Mouse (Mus musculus): ENCODE data around the gene Hmces.
"Not testable (repeated sequence)": the region's sequence is repeated elsewhere in the genome, so short reads cannot be mapped to it uniquely, and the experiment has no call there.

Hmces gene

DNA sequence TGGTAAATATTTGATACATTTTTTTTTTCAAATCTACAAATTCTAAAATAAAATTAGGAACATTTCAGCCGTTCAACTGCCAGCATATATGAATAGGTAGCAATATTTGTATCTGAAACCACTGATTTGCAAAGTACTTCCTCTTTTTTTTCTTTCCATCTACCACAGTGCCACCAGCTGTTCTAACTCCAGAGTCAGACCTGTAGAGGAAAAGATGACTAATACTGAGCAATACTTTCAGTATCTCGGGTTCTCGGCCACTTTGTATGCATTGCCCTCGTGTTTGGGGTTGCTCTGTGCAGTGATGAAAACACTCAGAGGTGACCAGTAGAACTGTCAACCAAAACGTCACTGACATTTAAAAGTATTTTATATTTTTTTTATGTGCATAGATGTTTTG lies 2.2 kb downstream of the Hmces start:
- no peak for DNase-seq

DNA sequence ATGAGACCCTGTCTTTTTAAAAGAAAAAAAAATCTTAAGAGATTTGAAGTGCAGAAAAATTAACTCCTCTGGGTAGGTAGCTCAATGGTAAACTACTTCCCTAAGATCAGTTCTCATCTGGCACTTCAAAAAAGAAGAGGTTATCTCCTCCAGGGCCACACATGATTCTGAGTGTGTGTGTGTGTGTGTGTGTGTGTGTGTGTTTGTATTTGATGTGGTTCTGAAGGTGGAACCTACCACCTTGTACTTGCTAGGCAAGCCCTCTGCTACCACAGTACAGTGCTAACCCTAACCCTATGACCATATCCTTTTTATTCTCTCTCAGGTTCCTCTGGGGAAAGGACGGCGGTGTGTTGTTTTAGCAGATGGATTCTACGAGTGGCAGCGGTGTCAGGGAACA lies 7.5 kb downstream of the Hmces start:
- DNase-seq = no peak

DNA sequence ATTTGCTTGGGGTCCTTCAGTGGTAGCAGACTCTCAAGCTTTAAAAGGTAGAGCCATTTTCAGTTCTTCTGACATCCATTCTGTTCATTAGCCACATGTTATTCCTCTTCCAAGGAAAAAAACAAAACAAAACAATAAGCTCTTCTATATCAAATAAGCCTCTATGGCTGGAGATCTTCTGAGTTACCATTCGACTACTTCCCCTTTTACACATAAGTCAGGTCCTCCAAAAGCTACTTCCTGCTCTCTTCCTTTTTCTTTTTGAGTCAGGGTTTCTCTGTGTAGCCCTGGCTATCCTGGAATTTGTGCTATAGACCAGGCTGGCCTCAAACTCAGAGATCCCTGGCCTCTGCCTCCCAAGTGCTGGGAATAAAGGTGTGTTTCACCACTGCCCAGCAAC lies 9.9 kb downstream of the Hmces start:
- DNase-seq = no peak

DNA sequence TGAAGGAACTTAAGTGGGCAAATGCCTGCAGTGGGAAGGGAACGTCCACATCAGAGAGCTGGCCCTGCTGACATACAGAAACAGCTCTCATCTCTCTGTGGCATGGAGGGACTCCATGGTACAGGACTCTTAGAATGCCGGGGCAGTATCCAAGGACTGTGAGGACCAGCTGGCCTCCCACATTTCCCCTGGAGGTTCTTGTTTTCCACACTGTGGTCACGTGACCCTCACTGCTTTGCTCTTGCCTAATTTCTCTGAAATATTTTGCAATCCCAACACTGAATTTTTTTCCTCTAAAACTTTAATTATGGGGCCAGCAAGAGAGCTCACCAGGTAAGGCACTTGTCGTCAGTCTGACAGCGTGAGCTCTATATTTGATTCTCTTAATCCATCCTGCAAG lies 21.3 kb downstream of the Hmces start:
- DNase-seq = no peak

DNA sequence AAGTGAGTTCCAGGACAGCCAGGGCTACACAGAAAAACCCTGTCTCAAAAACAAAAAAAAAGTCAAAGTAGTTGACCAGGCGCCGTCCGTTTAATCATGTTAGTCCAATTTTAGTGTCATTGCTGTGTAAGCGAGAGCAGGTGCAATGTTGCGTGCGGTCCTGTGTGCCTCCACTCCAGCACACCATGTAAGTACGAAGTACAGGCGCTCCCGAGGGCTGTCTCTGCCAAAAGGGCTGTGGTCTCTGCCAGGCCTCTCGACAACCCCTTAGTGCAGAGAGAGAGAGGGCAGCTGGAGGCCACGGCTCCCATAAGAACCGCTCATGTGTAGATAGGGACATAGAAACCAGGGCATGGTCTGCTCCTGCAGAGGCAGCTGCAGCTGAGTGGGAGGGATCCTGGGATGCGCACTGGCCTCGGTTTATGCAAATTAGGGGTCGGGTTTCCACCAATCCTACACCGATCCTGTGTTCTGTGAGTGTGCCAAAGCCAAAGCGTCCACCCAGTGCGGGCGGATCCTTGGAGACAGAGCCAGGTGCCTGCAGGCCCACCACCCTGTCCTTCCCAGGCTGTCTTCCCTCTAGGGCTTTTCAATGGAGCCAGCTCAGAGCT lies 23.5 kb downstream of the Hmces start:
- DNase-seq = no peak

DNA sequence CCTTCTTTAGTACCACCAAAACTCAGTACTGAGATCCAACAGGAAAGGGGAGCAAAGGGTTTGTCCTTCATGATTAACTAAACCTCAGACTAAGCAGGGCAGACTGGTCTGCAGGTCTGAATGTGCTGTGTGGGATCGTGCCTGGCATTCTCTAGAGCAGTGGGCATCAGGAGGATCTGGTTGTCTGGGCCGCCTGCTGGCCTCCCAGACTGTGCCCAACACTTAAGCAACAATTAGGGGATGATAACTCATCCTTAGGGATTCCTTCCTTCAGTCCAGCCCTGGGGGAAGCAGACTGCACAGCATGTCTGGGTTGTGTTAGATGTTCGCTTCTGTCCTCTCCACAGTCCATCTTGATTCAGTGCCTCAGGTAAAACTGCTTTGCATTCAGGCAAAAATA lies 25.2 kb downstream of the Hmces start:
- no peak for DNase-seq

DNA sequence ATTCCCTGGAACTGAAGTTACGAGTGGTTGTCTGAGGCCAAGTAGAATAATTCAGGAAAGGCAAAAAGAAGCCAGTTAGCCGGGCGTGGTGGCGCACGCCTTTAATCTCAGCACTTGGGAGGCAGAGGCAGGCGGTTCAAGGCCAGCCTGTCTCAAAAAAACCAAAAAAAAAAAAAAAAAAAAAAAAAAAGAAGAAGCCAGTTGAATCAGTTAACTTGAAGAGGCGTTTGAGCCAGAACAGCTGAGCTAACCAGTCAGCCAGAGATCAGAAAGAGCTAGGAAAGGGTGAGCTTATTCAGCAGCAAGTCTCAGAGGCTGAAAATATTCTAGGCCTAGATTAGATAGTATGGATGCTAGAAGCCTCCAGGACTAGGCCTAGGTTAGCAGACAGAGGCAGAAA lies 28.4 kb downstream of the Hmces start:
- no peak for DNase-seq

DNA sequence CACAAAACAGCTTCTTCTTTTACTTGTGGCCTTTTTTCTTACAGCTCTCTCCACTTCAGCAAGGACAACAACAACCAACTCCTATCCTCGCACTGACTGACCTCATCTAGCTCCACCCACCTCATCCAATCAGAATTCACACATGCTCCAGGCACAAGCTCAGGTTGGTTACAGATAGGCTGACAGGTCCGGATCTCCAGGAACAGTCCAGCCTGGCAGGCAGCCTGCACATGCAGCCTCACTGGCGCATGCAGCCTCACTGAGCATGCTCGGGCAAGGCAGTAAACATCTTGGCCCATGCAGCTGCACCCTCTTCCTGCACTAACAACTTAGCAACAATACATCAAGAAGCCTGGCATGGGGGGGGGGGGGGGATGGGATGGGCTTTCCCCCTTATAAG lies 48.7 kb downstream of the Hmces start:
- DNase-seq = not testable (repeated sequence)

DNA sequence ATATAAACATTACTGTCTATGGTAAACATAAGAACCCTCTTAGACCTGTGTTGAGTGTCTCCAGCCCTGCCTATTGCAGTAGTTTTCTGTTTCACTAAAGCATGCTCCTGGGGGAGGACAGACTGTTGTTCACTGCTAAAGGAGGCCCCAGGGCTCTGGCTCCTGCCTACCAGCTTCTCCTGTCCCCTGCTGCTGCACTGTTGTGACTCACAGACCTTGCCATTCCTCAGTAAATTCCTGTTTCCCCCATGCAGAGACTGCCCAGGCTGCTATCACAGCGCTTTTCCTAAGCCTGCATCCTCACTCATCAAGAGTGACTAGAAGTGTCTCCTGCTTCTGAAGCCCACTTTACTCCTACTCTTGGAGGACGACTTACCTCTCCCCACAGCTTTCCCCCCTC lies 56.3 kb downstream of the Hmces start:
- no peak for DNase-seq

DNA sequence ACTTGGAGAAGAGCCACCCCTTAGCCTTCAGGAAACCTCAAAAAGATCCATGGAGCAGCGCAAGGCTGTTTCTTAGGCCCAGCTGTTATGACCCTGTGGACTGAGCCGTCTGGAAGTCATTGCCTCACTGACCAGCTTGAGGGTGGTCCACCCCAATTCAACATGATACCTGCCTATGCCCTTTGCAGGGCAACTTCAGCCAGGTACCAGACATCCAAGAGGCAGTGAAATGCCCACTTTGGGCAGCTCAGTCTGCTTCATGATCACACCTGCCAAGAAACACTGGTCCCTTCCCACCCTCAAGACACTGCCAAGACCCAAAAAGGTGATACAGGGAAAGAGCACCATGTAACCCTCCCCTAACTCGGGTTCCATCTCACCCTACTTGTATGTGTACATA lies 66.0 kb downstream of the Hmces start:
- DNase-seq = no peak

DNA sequence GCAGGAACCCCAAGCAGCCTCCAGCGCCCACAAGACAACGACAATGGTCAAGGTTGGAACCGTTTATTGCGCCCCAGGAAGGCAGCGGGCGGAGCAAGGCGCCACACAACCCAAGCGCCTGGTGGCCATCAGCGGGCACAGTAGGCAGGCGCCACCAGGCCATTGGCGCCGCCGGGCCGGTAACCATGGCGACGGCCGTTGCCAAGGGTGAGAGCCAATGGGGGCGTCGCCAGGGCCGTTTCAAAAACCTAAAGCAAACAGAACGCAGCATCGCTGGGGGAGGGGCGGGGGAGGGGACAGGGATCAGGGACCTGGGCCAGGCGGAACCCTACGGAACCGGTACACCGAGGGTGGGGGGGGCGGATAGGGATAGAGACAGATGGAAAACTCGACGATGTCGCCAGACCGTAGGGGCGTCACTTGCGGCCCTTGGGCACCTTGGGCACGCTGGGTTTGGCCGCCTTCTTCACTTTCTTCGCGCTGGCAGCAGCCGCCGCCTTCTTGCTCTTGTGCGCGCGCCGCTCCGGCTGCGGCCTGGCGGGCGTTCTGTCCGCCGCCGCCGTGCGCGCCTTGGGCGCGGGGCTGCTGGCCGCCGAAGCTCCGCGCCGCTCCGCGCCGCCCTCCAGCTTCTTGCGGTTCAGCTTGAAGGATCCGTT lies 66.8 kb downstream of the Hmces start:
- peak; percentile 83 for DNase-seq

DNA sequence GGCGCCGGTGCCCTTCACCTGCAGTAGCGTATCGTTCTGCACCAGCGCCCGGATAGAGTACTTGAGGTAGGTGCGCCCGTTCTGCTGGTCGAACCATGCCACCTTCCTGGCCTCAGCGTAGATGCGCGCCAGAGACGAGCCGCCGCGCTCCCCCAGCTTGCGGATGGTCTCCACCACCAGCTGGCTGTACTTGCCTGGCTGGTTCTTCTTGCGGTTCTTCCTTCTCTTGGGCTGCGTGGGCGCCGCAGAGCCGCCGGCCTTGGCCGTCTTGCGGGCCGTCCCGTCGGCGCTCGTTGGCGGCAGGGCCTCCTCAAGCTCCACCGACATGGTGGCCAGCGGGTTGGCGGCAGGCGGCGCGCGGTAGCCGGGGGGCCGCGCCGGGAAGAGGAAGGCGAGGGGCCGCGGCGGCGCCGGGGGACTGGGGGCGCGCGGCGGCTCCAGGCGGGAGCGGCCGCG lies 67.3 kb downstream of the Hmces start:
- DNase-seq = peak; percentile 60

DNA sequence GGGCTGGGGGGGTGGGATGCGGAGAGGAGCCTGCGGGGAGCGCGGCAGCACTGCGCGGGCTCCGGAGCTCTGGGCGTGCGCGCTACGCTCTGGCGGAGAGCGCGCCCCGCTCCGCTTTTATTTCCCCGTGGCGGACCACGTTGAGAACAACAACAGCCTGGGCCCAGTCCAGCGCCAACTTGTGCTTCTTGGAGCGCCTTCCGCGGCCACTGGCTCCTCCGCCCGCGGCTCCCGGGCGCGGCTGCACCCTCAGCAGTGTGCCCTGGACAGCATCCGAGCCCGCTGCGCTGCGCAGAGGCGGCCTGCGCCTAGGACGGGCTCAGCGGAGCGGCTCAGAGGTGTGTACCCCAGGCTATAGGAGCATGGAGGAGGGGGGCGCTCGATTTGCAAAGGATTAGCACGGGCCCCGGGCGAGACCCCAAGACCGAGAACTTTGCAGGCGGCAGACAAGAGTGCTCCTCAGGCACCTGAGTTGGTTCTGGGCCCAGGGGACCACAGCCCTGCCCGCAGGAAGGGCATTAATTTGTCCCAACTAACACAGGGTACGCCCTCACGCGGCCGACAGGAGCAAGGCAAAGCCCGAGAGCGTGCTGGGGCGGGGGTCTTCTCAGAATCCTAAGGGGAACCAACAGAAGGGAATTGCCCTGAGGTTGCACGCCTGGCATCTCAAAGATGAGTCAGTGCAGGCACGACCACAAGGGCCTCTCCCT lies 68.0 kb downstream of the Hmces start, which contains the start of gene H1fx:
Gene H1fx (minus strand): TSS at position 91 of the 710 bp plus-strand sequence.
- DNase-seq = peak; percentile 83

DNA sequence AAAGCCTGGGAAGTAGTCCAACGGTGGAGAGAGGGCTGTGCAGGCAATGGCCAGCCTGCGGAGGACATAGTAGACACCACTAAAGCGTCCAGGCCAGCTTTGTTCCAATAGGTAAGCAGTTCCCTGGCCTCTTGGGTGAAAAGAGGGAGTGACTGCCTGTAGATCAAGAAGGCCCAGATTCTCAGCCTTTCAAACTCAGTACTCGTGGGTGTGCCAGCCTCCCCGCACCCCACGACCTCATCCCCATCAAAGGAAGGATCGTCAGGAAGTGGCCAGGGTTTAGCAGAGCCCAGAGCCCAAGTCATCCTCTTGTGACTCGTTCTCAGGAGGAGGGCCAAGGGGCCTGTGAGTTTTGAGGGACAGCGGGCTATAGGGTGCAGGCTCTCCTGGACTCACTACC lies 68.8 kb downstream of the Hmces start:
- DNase-seq = peak; percentile 18

Data from thymus, postnatal 4 days (tissue).